Comparison of ENCODE assay signal across 10 mouse cellular contexts in genomic region chr7:66136187-66136586, GRCm38 (mm10). TPM values are rescaled to one million over a fixed set of nuclear protein-coding genes. Genes with fewer than 3 reads are reported as not detected.
DNase-seq lines count a peak whose midpoint lies in the region; ATAC-seq and TF ChIP-seq lines count a peak whose summit lies in the region.
"Had no signal": no experiment of that assay in that cellular context is flagged by ENCODE, and none has a peak within 500 bp of the region (broad histone marks: within the 10 kb centered on the region; RNA-seq: fewer than 3 reads in every experiment).

No protein-coding gene starts in this region.

- no peak overlapping the region for H3K4me3 ChIP-seq in hindbrain, embryonic 13.5 days
- H3K4me3 ChIP-seq in hindbrain, embryonic 10.5 days = no peak overlapping the region
- H3K4me3 ChIP-seq in embryonic facial prominence, embryonic 15.5 days (replicated peaks) = no peak overlapping the region
- H3K4me3 ChIP-seq in liver, embryonic 16.5 days (ENCODE audit: low read depth, low read length) = no peak overlapping the region
- H3K4me3 ChIP-seq: kidney, embryonic 15.5 days had no signal

- POLR2A ChIA-PET in Patski (lab: Charles Lee) = interaction anchor here (0.5 kb wide), 1 partner anchor 72 kb away, joined by 3 read pairs; no protein-coding TSS in a partner anchor

- no peak for DNase-seq in hindbrain, embryonic 10.5 days (ENCODE audit: low spot score)
- peak; percentile 15 for DNase-seq in Patski (ENCODE audit: low read depth, low spot score)
- DNase-seq in thymus, postnatal 14 days = no peak
- DNase-seq in urinary bladder, postnatal 4 days (ENCODE audit: low spot score in 2 of 2) = no peak
- DNase-seq: thymus, postnatal 36 days had no signal

- H3K27me3 ChIP-seq in hindbrain, embryonic 13.5 days = no peaks in the 10 kb centered on the region
- H3K27me3 ChIP-seq in hindbrain, embryonic 10.5 days (ENCODE audit: insufficient read depth, poor library complexity, severe bottlenecking) = no peaks in the 10 kb centered on the region
- no peaks in the 10 kb centered on the region for H3K27me3 ChIP-seq in Patski
- H3K27me3 ChIP-seq in embryonic facial prominence, embryonic 15.5 days = no peaks in the 10 kb centered on the region
- H3K27me3 ChIP-seq in liver, embryonic 16.5 days (ENCODE audit: control insufficient read depth, insufficient read depth, low read depth, low read length) = no peaks in the 10 kb centered on the region
- H3K27me3 ChIP-seq: kidney, embryonic 15.5 days had no signal

- TF ChIP-seq CTCF in Patski (IDR thresholded peaks at IDR 0.05) = no peak

- H3K27ac ChIP-seq in hindbrain, embryonic 13.5 days = peak overlapping the region; percentile 60; the same call in 1 of the 2 replicates
- H3K27ac ChIP-seq in hindbrain, embryonic 10.5 days = no peak overlapping the region
- 0 out of 2 replicates have a peak overlapping the region, but pooled peaks have one; percentile 7 for H3K27ac ChIP-seq in embryonic facial prominence, embryonic 15.5 days (replicated peaks)
- H3K27ac ChIP-seq in liver, embryonic 16.5 days (ENCODE audit: low read length) = no peak overlapping the region; the same call in 1 of the 2 replicates
- H3K27ac ChIP-seq: kidney, embryonic 15.5 days had no signal

- no peak overlapping the region for H3K4me2 ChIP-seq in hindbrain, embryonic 13.5 days
- no peak overlapping the region for H3K4me2 ChIP-seq in embryonic facial prominence, embryonic 15.5 days (replicated peaks)
- no peak overlapping the region for H3K4me2 ChIP-seq in liver, embryonic 16.5 days (ENCODE audit: low read depth, low read length)
- H3K4me2 ChIP-seq: kidney, embryonic 15.5 days had no signal

- no peaks in the 10 kb centered on the region for H3K9me3 ChIP-seq in hindbrain, embryonic 13.5 days
- H3K9me3 ChIP-seq in hindbrain, embryonic 10.5 days = no peaks in the 10 kb centered on the region
- H3K9me3 ChIP-seq in embryonic facial prominence, embryonic 15.5 days (replicated peaks) = no peaks in the 10 kb centered on the region
- H3K9me3 ChIP-seq in liver, embryonic 16.5 days (replicated peaks; ENCODE audit: control insufficient read depth, low read length) = no peaks in the 10 kb centered on the region
- H3K9me3 ChIP-seq: kidney, embryonic 15.5 days had no signal

- ATAC-seq in hindbrain, embryonic 13.5 days (ENCODE audit: low FRiP score) = no peak
- ATAC-seq in Patski = peak; percentile 57
- 0 out of 2 replicates have a peak, but pooled peaks have one; percentile 29 for ATAC-seq in embryonic facial prominence, embryonic 15.5 days (ENCODE audit: insufficient number of reproducible peaks, low FRiP score, low TSS enrichment, low read depth)
- ATAC-seq in liver, embryonic 16.5 days (ENCODE audit: low read depth) = peak; percentile 35; the same call in 1 of the 2 replicates
- ATAC-seq in megakaryocyte-erythroid progenitor cell, adult 5-6 weeks (replicated peaks; ENCODE audit: low FRiP score, low TSS enrichment, poor library complexity, severe bottlenecking) = no peak

- in situ Hi-C loops in Patski (cut with MboI; ENCODE audit: low pct_unique_long_range_greater_than_20kb) = no loop called here

- CTCF ChIA-PET in Patski (lab: Charles Lee) = interaction anchor here (1.2 to 1.4 kb wide), 2 partner anchors 8 to 14 kb away, joined by 3 to 4 read pairs; no protein-coding TSS in a partner anchor

- H3K4me1 ChIP-seq in hindbrain, embryonic 13.5 days (replicated peaks) = peaks cover 49% of the 10 kb centered on the region
- peaks cover 8% of the 10 kb centered on the region for H3K4me1 ChIP-seq in hindbrain, embryonic 10.5 days (replicated peaks)
- H3K4me1 ChIP-seq in embryonic facial prominence, embryonic 15.5 days = peaks cover 28% of the 10 kb centered on the region
- peaks cover 39% of the 10 kb centered on the region for H3K4me1 ChIP-seq in liver, embryonic 16.5 days (ENCODE audit: control insufficient read depth, low read depth, low read length)

- peaks cover 6% of the 10 kb centered on the region; the same call in 1 of the 2 replicates for H3K36me3 ChIP-seq in hindbrain, embryonic 13.5 days
- H3K36me3 ChIP-seq in hindbrain, embryonic 10.5 days = peaks cover 16% of the 10 kb centered on the region
- H3K36me3 ChIP-seq in embryonic facial prominence, embryonic 15.5 days = no peaks in the 10 kb centered on the region
- H3K36me3 ChIP-seq in liver, embryonic 16.5 days (ENCODE audit: control insufficient read depth, insufficient read depth) = no peaks in the 10 kb centered on the region

- no peak overlapping the region for H3K9ac ChIP-seq in hindbrain, embryonic 13.5 days
- no peak overlapping the region for H3K9ac ChIP-seq in embryonic facial prominence, embryonic 15.5 days
- H3K9ac ChIP-seq in liver, embryonic 16.5 days (ENCODE audit: low read depth, low read length) = no peak overlapping the region
- H3K9ac ChIP-seq: kidney, embryonic 15.5 days had no signal

RNA-seq across cellular contexts. Expression of gene Chsy1, which starts 26.9 kb away (rescaled TPM):
- 12.5 and 13.1 TPM in 2 replicates for polyA plus RNA-seq in hindbrain, embryonic 13.5 days (2015; fragmentation: Nextera tagmentation; extraction: Ambion mirVana)
- 9.6 and 11.2 TPM in 2 replicates for polyA plus RNA-seq in hindbrain, embryonic 10.5 days (2016; fragmentation: Nextera tagmentation; extraction: Ambion mirVana)
- 15.1 TPM for polyA plus RNA-seq in Patski (2021)
- polyA plus RNA-seq in embryonic facial prominence, embryonic 15.5 days (2015; fragmentation: Nextera tagmentation; extraction: Ambion mirVana) = 16.1 and 18.0 TPM in 2 replicates
- polyA plus RNA-seq in liver, embryonic 16.5 days (2015; fragmentation: Nextera tagmentation; extraction: Ambion mirVana) = 4.9 and 5.4 TPM in 2 replicates
- 11.4 and 14.8 TPM in 2 replicates for total RNA-seq in megakaryocyte-erythroid progenitor cell, adult 5-6 weeks (2014; fragmentation: Nextera tagmentation)
- total RNA-seq in megakaryocyte-erythroid progenitor cell, adult 5-6 weeks (2017) = 14.4 and 26.4 TPM in 2 replicates

RNA-seq across cellular contexts. Expression of gene Selenos, which starts 56.7 kb away (rescaled TPM):
- polyA plus RNA-seq in hindbrain, embryonic 13.5 days (2015; fragmentation: Nextera tagmentation; extraction: Ambion mirVana) = 84.5 and 87.0 TPM in 2 replicates
- polyA plus RNA-seq in hindbrain, embryonic 10.5 days (2016; fragmentation: Nextera tagmentation; extraction: Ambion mirVana) = 90.0 and 94.0 TPM in 2 replicates
- 95.1 TPM for polyA plus RNA-seq in Patski (2021)
- 133 and 142 TPM in 2 replicates for polyA plus RNA-seq in embryonic facial prominence, embryonic 15.5 days (2015; fragmentation: Nextera tagmentation; extraction: Ambion mirVana)
- 68.0 and 70.3 TPM in 2 replicates for polyA plus RNA-seq in liver, embryonic 16.5 days (2015; fragmentation: Nextera tagmentation; extraction: Ambion mirVana)
- total RNA-seq in megakaryocyte-erythroid progenitor cell, adult 5-6 weeks (2014; fragmentation: Nextera tagmentation) = 38.0 and 42.2 TPM in 2 replicates
- total RNA-seq in megakaryocyte-erythroid progenitor cell, adult 5-6 weeks (2017) = 44.9 and 47.5 TPM in 2 replicates

Comparison
In these comparisons a context has a peak if more than half of its experiments do, and no peak if none do; other contexts are left out.
1. H3K27ac ChIP-seq: peak in hindbrain, embryonic 13.5 days (single experiment) and embryonic facial prominence, embryonic 15.5 days (single experiment); none in hindbrain, embryonic 10.5 days (single experiment) and liver, embryonic 16.5 days (single experiment).
2. ATAC-seq: peak in Patski (single experiment), embryonic facial prominence, embryonic 15.5 days (single experiment) and liver, embryonic 16.5 days (single experiment); none in hindbrain, embryonic 13.5 days (single experiment) and megakaryocyte-erythroid progenitor cell, adult 5-6 weeks (single experiment).